Mouse (Mus musculus): ENCODE data around the gene Stmn3.
"Not testable (repeated sequence)": the region's sequence is repeated elsewhere in the genome, so short reads cannot be mapped to it uniquely, and the experiment has no call there.

DNA sequence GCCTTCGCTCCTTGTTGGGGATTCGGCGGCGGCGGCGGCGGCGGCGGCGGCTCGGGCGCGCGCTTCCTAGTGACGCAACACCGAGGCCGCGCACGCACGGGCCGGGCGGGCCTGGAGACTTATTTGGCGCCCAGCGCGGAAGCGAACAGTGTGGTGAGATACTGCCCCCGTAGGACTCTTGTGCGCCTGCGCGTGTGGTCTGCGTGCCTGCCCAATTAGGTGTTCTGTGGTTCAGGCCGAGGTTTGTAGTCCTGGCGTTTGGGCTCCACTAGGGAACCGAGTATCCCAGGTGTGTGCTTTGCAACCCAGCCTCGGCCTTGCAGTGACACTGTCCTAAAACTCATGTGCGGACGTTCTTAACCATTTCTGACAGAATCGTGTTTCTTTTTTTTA, 26.3 kb downstream of the Stmn3 start, which contains the start of gene Gmeb2:
- not testable (repeated sequence) for TF ChIP-seq ZC3H11A (IDR thresholded peaks at IDR 0.05; ENCODE audit: borderline replicate concordance, low read depth, low read length); MAFK (IDR thresholded peaks at IDR 0.05; ENCODE audit: insufficient read depth, low read depth, low read length); ZNF384 (IDR thresholded peaks at IDR 0.05; ENCODE audit: low read depth, low read length)
